Mouse (Mus musculus): ENCODE results near the gene B230118H07Rik.
"Not testable (repeated sequence)": the region's sequence is repeated elsewhere in the genome, so short reads cannot be mapped to it uniquely, and the experiment has no call there.

B230118H07Rik gene

DNA sequence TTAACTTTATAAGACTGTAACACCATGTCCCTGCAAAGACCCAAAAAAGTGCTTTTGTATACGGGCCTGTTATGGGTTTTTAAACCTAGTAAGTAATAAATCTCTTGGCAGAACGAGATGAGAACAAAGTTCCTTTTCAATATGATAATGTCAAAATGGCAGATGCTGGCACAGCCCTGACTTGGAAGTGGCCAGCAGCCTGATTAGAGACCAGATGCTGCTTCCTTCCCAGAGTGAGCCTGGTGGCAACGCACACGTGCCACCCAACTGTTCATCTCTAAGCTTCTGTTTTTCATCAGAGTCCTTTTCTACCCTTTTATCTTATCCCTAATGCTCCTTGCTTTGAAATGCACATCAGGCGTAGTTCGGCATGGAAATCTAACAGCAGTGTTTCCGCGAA, 58.0 kb downstream of the B230118H07Rik start:
- DNase-seq (ENCODE audit: low read depth, low spot score): no peak

DNA sequence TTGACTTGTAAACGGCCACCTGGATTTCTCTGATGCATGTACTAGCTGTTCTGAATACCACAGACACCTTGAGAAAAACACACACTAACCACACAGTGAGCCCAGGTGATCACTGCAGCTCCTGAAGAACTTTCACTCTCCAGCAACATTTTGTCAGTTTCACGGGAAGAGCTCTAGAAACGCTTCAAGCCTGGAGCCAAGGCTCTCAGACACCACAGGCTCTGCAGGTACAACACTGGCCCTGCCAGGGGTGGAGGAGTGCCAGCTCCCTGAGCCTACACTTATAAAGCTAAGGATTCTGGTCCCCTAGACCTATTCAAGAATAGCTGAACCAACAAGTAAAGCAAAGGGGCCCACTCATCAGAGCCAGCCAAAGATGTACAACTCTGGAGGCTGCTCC, 67.9 kb downstream of the B230118H07Rik start:
- DNase-seq (ENCODE audit: low read depth, low spot score): no peak

DNA sequence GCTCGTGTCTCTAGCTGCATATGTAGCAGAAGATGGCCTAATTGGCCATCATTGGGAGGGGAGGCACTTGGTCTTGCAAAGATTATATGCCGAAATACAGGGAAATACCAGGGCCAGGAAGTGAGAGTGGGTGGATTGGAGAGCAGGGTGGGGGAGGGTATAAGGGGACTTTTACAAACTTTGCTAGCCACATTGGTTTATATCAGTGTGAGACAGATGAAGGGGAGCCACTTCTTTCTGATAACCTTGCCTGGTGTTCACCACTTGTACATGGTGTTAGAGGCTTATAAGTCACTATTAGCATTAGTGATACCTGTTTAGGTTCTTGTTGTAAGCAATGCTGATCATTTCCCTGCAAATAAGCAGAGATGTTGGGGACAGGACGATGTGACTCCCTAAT, 68.4 kb downstream of the B230118H07Rik start:
- DNase-seq (ENCODE audit: low read depth, low spot score): no peak

DNA sequence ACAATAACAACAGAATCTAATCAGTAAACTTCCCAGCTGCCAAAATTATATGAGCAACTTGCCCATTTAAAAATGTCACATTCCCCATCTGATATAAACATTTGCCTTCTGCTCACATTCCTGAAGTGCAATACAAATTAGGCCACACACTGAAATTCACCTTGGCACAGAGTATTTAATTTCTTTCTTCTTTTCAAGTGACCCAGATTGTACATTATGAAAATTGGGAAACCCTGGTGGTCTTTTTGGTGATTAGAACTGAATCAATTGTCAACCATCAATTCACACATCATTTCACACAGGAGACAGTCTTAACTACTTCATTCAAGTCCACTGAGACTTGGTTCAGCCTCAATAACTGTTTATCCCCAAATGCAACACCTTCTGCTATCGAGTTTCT, 68.9 kb downstream of the B230118H07Rik start:
- no peak for DNase-seq (ENCODE audit: low read depth, low spot score)

DNA sequence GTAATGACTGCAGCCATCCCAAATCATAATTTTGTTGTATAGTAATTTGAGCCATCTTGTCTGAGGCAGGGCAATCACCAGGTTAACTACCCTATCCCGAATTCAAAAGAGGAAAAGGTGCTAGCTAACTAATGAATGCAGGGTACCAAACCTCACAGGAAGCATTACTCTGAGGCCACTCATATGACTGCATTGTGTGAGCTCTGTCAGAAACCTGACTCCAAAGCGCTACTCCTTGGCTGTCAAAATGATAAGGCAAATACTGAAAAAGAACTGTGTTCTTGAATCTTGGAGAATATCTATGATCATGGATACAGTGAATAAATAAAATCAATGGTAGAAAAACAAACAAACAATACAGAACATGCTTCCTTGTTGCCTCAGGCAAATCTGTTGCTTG, 69.3 kb downstream of the B230118H07Rik start:
- DNase-seq (ENCODE audit: low read depth, low spot score): no peak

DNA sequence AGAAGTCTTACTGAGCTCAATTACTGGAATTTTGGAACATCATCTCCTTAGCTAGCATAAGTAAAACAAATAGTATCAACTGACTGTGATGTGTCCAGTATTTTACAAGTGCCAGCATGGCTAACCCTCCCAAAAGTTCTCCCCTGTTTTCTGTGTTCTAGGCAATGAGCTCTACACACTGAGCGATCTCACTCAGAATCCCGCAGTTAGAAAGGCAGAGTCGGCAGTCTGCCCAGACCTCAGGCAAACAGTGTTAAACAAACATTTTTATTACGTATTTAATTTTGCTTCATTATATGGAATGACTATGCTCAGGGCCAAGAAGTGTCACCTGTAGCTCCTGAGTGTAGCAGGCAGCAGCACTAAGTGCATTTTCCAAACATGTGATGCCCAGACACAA, 72.1 kb downstream of the B230118H07Rik start:
- DNase-seq (ENCODE audit: low read depth, low spot score): no peak

DNA sequence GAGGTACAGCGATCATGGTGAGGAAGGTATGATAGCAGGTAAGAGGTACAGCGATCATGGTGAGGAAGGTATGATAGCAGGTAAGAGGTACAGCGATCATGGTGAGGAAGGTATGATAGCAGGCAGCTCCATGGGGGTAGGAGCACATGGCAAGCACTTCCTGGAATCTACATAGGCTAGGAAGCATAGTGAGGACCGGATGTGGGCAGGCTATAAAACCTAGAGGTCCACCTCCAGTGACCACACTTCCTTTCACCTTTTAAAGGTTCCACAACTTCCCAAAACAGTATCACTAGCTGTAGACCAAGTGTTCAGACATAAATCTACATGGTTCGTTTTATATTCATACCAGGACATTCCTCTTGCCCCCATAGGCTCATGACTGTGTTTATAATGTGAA, 80.1 kb downstream of the B230118H07Rik start:
- no peak for DNase-seq (ENCODE audit: low read depth, low spot score)

DNA sequence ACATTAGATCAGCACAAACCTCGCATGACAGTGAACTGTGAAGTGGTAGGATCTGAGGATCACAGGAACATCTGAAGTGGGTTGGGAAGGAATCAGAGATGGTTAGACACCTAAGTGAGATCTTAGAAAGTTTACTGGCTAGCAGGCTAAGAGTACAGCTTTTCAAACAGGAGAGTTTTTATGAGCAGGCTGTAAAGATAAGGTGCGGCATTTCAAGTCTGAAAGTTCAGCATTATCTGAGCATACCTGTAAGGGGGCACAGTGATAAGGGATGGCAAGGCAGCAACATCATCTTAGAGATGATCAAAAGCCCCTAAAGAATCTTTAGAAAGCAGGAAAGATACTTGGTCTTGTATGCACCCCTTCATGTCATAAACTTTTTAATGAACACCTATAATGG, 81.8 kb downstream of the B230118H07Rik start:
- no peak for DNase-seq (ENCODE audit: low read depth, low spot score)

DNA sequence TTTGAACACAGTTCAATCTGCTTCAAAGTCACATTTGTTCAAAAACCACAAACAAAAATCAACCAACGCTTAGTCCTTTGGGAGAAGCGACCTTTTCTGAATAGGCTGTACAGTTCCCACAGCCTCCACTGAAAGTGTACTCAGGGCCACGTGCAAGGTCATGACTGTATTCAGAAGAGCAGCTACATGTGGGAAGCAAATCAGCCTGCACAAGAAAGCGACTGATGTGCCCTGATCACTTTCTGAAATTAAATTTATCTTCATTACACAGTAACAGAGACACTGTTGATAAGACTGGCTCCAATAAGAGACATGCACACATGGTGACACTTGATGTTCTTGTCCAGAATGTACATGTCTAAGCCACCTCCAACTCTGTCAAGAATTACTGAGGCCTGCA, 85.6 kb downstream of the B230118H07Rik start:
- no peak for DNase-seq (ENCODE audit: low read depth, low spot score)

DNA sequence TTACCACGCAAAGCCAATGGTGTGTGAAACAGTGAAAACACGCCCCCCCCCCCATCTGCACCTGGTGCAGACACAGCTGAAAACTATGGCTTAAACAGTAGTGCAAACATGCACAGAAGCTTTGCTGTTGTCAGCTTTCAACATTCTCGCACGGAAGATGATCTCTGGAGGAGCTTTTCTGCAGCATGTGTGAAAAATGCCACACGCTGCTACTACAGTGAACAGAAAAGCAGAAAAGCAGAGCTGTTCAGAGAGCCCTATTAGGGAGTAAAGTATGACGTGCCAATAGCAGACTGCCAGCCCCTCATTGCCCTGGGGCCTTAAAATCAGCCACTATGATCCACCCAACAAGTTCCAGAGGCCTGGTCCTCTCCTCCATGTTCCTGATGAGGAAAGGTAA, 86.1 kb downstream of the B230118H07Rik start:
- DNase-seq (ENCODE audit: low read depth, low spot score): no peak

DNA sequence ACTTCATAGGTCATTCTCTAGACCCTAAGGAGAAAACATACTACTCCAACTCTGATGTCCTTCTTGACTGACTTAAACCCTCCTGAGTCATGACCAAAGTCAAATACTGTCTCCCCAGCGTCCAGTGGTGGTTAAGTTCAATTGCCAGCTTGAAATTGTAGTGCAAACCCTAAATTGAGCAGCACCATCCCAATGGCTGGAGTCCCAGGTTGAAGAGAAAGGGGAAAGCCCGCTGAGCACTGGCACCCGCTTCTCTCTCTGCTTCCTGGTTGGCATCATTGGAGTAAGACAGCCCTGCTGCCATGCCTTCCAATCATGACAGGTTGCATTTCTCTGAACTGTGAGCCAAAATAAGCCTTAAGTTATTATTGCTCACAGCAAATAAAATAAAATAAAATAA, 89.9 kb downstream of the B230118H07Rik start:
- no peak for DNase-seq (ENCODE audit: low read depth, low spot score)

DNA sequence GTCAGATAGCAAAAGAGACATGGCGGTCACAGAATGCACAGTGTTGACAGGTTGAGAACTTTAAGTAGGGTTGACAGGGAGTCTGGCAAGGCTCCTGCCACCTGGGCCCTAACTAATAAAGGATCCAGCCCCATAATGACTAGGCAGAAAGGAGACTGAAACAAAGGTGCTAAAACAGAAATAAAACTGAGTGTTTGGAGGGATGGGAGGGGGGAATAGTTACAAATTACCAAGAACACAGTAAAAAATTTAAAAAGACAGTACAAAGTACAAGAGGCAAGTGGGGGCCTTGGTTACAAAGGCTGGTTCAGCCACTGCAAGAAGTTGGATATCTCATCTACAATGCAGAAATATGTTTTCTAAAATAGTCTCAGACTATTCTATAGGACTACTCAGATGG, 93.4 kb downstream of the B230118H07Rik start:
- no peak for DNase-seq (ENCODE audit: low read depth, low spot score)

DNA sequence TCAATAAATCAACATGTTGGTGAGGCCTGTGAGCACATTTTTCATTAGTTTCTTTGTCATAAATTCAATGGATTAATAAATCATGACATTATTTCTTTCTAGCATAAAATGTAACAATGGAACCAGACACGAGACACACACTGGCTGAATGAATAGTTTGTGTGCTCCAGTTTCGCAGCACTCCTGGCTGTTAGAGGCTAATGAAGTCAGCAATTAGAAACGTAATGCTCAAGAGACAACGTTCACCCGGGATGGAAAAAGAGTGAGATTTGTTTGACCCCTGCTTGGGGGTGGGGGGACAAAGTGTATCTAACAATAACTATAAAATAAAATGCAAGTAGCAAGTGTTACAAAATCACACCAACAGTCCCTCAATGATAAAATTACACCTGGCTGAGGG, 95.5 kb downstream of the B230118H07Rik start:
- DNase-seq (ENCODE audit: low read depth, low spot score): no peak

DNA sequence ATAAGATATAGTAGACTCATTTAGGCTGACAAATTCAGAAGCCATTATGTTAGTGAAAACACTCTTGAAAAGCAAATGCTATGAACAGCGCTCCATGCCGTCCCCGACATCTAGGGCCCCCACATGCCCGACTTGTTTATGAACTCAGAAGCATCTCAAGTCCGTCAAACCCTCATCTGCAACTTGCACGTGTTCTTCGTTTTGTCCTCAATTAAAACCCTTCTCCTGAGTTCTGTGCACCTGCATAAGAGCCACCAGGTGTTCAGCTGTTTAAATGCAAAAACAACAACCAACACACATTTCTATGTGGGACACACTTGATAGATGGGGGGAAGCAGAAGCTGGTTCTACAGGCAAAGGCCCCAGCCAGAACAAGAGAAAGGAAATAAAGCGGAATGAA, 97.0 kb downstream of the B230118H07Rik start:
- DNase-seq (ENCODE audit: low read depth, low spot score): no peak

DNA sequence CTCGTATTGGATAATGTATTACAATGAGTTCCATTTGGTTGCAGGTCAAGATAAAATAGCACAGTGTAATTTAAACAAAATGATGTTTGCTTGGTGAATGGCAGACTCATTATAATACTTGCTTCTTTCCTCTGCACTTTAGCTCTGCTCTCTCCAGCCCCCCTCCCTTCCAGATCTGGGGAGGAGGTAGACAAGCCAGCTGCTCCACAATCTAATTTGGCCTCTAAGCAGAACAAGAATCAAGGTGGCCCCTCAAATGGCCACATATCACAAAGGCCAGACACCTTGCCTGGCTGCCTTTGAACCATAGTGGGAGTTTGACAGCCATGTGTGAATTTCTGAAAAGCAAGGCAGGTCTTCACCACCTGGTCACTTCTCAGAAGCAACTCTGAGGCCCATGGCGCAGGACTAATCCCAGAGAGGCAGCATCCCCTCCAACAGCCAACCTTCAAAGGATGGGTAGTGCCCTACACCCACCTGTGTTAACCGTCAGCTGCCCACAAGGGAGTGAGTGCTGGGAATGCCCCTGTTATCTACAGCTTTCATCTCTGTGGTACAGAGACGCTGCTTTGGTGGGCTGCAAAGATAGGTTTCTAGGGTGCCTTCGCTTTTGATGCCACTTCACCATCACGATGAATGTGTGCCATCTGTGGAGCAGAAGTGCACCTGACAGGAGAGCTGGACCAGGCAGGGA, 98.2 kb downstream of the B230118H07Rik start:
- no peak for DNase-seq (ENCODE audit: low read depth, low spot score)

DNA sequence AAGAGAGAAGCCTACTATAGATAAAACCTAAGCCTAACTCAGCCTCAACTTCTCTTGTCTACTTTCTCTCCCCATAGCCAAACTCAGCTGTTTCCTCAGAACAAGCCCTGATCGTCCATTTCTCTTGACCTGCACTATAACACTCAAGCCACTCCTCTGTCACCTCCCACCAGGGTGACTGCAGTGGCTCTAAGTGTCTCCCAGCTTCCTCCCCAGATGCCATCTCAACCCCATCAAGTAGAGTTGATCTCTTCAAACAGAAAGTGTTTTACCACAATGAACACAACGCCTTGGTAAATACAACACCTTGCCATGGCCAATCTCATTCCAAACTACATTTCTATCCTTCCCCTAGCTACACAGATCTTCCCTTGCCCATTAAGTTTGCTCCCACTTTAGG, 99.2 kb downstream of the B230118H07Rik start:
- no peak for DNase-seq (ENCODE audit: low read depth, low spot score)

DNA sequence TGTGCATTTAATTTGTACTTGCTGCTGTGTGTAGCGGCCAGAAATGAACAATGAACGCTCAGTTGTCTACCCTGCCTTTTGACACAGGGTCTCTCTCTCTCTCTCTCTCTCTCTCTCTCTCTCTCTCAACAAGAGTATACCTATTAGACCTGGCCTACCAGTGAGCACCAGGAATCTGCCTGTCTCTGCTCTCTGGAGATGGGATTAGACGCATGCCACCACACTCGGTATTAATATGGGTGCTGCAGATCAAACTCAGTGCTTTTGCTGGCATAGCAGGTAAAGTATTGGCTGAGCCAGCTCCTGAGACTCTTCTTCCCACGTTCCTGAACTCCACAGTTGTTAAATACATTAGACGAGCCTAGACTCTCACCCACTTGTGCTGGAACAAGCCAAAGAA, 100.5 kb downstream of the B230118H07Rik start:
- no peak for DNase-seq (ENCODE audit: low read depth, low spot score)

DNA sequence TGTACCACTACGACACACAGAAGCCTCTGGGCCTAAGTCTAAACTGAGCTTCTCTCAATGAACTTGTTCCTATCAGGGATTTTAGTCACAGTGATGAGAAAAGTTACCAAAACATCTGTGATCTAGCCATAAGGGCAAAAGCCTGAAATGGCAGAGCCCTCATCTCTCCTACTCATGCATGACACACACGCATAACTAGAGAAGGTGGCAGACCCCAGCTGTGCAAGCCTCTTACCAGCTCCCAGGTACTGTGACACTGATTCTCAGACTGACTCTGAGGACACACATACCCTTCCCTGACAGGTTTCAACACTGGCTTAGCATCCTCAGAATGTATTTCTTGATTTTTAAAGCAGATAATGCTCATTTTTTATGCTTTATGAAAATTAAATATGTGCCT, 103.7 kb downstream of the B230118H07Rik start:
- no peak for DNase-seq (ENCODE audit: low read depth, low spot score)

DNA sequence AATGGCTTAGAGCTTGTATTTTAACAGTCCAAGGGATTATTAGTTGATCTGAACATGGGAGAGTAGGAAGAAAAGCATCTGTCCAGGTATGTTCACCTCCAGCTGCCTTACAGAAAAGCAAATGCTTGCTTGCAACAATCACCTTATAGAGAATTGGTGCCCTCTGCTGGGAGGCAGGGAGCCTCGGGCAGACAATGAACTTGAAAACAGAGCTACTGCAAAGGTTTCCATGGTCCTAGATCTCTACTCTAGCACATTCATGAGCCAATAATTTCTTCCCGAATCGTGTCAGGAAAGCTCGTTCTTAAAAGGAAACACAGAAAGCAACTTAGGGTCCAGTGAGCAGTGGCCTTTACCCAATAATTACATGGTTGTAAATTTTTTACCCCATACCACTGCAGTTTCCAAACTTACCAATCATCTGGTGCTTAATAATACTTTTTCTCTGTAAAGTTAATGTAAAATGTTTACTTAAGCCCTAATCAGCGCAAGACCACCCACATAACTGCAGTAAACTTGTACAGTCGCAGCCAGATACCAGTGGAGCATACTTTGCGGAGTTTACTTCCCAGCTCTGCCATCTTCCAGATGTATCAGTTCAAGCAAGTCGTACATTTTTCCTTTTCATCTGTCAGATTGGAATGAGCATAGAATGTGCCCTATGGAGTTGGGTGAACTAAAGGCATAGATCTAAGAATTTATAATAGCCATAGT, 105.5 kb downstream of the B230118H07Rik start:
- no peak for DNase-seq (ENCODE audit: low read depth, low spot score)

DNA sequence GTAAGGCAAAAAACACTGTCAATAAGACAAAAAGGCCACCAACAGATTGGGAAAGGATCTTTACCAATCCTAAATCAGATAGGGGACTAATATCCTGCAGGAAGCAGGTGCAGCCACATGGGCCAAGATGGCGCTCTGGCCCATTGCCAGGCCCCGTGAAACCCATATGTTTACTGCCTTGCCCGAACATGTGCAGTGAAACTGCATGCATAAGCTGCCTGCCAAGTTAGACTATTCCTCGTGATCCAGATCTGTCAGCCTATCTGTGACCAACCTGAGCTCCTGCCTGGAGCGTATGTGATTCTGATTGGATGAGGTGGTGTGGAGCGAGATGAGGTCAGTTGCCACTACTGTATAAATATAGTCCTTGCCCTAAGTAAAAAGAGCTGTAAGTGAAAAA, 112.4 kb downstream of the B230118H07Rik start:
- DNase-seq (ENCODE audit: low read depth, low spot score): not testable (repeated sequence)

DNA sequence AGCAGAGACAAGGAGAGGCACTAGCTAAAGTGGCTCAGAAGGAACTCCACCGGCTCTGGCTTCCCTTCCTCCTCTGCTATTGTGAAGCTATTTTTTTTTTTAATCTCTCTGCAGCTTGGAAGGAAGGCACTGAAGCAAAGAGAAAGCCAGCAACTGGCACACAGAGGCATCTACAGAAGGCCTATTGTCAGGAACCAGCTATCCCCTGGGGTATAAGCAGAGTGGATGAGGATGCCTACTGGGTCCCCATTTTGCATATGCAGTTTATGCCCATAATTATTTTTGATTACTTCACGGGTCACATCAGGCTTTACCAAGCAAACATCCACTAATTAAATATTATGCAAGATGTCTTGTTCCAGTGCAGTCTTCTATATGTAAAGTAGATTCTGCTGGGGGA, 115.6 kb downstream of the B230118H07Rik start:
- DNase-seq (ENCODE audit: low read depth, low spot score): peak; percentile 9

DNA sequence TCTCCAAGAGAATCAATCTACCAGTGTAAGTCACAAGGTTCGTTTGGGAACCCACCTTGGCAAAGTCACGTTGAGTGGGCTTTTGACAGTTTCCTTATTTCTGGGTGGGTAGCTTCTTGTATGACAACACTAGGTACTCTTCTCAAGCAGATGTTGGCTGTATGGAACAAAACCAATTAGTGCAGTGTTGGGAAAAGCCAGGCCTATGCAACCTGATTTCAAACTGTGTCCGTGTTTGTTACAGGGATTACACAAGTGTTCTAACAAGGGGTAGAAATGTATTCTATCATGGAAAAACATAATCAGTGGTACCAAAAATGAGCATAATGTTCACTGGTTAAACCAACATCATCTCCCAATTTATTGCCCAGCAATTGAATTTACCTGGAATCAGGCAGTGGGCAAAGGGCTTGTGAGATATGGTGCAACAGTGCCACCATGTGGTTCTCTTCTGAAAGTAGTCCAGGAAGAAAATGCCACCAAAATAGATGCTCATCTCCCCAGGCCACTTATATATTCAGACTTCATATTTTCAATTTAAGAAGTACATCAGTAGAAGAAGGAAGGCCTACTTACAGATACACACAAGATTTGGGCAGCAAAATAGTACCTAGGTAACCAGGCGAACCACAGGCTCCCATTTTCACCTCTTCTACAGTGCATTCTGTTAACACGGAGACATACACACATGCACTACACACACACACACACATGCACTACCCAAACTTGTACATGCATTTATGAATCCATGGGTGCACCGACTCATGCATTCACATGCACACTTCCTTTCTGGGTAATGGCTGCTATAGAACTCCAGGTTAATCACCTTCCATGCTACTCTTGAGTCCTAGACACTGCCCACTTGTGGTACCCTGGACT, 123.6 kb downstream of the B230118H07Rik start:
- peak; percentile 61 for DNase-seq (ENCODE audit: low read depth, low spot score)

DNA sequence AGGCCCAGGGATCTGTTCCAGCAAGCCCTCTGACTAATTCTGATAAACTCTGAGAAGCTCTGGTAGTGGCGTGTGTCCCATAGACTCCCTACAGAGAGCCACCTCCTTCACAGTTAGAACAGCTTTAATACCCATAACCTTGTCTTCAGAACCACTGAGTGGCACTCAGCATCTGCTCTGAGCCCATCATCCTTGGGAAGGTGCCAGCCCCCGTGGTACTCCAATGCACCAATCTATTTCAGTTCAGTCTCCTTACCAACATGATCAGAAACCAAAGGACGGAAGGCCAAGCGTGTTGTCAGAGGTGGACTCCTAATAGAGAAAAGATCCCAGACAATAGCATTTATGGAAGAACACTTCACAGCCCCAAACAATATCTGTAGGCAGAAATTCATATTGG, 124.2 kb downstream of the B230118H07Rik start:
- DNase-seq (ENCODE audit: low read depth, low spot score): no peak
